Mouse (Mus musculus): Measurements from ENCODE around the gene C1qtnf9.

Gene C1qtnf9

DNA sequence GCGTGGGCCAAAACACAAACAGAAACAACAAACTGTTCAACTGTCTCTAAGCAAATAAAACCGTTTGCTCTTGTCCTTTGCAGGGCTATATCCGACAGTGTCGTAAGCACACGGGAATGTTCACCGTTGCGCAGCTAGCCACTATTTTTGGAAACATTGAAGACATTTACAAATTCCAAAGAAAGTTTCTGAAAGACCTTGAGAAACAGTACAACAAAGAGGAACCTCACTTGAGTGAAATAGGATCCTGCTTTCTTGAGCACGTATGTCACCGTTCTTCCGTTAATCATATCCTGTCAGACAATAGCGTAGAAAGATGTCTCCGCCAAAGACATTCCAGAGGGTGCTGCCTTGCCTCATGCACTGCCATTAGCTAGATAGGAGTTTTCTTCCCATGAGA is 18.1 kb upstream of the C1qtnf9 start:
- no peak for DNase-seq (ENCODE audit: low read depth, low spot score)

DNA sequence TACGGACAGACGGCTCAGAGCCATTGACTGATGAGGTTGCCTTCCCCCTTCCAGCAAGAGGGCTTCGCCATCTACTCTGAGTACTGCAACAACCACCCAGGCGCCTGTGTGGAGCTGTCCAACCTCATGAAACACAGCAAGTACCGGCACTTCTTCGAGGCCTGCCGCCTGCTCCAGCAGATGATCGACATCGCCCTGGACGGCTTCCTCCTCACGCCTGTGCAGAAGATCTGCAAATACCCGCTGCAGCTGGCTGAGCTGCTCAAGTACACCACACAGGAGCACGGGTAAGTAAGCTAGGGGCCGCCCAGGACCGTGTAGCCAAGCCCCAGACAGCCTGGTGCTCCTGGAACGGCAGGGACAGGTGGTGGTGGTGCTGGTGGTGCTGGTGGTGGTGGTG is 16.4 kb upstream of the C1qtnf9 start:
- DNase-seq (ENCODE audit: low read depth, low spot score), result no peak

DNA sequence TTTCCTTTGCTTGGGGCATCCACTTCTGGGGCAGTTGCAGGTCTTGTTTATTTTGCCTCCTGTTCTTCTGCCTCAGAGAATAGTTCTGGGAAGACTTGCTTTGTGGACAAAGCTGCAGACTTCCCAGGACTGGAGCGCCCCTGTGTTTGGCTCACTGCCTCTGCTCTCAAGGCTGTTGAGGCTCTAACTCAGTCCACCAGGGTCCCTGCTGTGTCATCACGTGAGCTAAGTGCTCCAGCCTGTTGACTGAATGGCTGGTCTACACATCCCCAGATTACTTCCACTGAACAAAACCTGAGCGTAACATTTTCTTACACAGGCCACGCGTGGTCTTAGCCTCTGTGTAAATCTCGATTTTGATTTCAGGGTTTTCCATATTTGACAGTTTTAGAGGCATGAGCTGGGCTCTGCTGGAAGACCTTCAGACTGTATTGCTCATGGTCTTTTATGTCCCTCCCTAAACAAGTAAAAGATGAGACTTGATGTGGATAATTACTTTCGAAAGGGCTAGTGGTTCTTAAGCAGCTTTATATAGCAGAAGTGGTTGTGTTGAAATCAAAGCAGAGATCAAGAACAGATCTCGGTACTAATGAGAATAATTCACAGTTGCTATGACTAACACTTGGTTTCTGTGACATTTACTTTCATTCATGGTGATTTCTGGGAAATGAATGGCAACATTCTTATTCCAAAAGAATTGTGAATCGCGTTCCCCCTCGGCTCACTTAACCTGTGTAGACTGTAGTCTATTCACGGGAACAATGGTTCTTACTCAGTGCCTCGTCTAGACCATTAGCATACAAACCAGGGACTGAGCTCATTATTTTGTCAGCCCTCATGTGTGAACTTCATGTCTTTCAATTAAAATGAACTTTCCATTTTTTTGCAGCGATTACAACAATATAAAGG is 14.8 kb upstream of the C1qtnf9 start:
- no peak for DNase-seq (ENCODE audit: low read depth, low spot score)

DNA sequence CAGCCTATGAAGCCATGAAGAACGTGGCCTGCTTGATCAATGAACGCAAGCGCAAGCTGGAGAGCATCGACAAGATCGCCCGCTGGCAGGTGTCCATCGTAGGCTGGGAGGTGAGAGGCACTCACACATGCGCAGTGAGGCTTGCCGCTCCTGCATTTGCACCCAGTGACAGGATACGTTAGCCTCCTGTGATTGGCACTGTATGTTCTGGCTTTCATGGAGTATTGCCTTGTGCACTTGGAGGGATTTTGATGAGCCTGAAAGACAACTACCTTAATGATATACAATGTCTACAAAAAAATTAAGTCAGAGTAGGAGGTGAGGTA is 14.2 kb upstream of the C1qtnf9 start:
- no peak for DNase-seq (ENCODE audit: low read depth, low spot score)

DNA sequence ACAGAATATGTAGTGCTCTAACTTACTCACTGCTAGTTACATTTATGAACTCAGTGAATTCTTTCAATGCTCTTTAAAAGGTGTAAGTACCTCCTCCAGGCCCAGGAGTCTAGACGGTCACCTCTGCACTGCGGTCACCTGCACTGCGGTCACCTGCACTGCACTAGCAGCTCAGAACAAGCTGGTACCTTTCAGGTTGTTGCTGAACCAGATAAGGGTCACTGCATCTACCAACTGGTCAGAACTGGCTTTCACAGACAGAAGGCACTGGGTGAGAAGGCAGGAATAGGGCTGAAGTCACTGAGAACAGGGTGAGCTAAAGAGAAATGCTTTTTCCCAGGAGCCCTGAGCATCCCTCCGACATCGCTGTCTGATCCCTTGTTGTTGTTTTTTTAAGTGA is 13.3 kb upstream of the C1qtnf9 start:
- DNase-seq (ENCODE audit: low read depth, low spot score), result no peak

DNA sequence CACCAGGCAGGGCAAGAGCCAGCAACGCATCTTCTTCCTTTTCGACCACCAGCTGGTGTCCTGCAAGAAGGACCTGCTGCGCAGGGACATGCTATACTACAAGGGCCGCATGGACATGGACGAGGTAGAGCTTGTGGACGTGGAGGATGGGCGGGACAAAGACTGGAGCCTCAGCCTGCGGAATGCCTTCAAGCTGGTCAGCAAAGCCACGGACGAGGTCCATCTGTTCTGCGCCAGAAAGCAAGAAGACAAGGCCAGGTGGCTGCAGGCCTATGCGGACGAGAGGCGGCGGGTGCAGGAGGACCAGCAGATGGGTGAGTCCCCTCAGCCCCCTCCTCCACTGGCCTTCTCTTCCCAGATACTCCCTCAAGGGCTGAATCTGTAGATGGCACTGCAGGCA is 11.7 kb upstream of the C1qtnf9 start:
- DNase-seq (ENCODE audit: low read depth, low spot score), result no peak

DNA sequence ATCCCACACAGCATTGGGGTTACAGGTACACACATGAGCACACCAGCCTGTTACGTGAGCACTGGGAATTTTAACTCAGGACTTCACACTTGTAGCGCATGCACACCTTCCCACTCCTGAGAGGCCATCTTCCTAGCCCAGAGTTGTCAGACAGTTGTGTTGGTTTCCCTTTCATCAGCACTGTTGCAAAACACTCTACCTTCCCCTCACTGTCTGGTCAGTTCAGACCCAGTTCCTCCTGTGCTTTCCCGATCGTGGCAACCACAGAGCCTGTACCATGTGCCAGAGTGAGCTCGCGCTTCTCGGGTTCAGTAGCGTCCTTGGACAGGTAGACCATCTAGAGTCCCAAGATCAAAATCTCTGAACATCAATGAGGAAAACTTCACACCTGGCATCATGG is 10.7 kb upstream of the C1qtnf9 start:
- no peak for DNase-seq (ENCODE audit: low read depth, low spot score)

DNA sequence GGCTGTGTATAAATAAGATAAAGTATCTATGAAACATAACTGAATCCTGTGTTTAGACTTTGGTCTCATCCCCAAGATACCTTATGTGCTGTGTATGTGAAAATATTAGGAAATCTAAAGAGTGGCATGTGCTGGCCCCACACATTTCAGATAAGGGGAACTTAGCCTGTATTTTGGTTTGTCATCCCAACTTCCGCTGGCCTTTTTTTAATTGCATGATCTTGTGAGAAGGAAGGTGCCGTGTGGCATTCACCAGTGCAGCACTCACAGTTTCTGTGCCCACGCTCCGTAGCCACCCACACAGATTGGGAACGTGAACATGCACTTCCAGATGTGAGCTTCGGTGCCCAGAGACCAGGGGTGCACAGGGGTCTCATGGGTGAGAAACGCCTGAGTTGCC is 10.2 kb upstream of the C1qtnf9 start:
- DNase-seq (ENCODE audit: low read depth, low spot score), result no peak

DNA sequence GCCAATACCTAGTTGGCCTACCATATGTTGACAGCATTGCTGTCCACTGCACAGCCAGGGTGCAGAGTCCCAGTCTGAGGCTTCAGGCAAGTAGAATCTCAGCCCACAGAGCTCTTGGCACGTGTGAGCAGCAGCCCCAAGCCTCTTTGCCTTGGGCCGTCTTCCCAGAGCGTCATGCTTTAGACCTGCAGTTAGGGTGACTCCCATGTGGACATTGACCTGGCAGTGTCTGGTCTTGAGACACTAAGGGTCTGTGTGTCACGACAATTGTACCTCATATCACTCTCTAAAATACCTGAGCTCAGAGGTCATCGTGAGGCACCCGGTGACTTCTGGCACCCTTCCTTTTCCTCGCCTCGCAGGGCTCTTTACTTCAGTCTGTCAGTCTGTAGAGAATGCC is 8.8 kb upstream of the C1qtnf9 start:
- DNase-seq (ENCODE audit: low read depth, low spot score), result no peak

DNA sequence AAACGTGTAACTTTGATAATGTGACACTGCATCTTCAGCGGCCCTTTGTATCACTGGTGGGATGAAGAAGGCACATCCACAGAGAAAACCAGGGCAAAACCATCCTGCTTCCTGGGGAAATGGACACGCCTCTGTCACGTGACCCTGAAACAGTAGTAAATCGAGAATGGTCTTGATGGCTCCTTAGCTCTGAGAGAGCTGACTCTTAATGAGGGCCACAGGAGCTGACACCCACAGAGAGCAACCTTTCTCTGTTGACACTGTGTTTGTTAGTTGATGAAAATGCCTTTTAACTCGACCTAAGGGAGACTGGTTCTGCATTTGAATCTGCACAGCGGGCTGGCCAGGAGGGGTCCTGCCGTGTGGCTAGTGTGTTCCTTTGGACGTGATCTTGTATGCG is 6.1 kb upstream of the C1qtnf9 start:
- no peak for DNase-seq (ENCODE audit: low read depth, low spot score)

DNA sequence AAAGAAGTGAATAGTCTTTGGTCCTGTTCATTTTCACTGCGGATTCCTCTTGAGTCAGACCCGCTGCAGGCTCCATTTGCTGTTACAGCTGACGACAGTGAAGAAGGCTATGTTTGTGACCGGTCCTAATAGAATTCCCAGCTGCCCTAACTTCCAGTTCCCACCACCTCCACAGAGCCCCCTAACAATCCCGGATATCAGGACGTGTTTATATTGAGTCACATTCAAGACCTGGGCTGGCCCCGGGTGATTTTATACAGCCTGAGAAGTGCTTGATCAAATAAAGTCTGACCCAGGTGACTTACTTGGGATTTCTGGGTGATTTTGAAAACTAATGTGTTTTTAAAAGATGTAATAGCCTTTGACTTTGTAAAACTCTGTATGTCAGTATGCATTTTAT is 5.2 kb upstream of the C1qtnf9 start:
- DNase-seq (ENCODE audit: low read depth, low spot score), result no peak

DNA sequence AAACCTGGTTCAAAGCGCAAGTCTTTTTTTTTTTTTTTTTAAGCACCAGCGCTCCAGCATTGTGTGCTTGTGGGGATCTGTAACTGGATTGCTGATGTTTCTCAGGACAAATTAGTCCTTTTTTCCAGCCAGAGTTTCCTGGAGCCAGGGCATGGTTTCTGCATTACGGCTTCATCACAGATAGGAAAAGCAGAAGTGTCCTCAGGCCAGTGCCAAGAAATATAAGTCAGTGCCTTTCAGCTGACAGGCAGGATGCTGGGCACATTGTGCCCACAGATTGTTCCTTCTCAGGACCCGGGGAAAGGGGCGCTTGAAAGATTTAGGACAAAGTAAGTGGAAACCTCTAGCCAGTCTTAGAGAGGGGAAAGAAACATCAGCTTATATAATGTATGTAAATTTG is 4.2 kb upstream of the C1qtnf9 start:
- no peak for DNase-seq (ENCODE audit: low read depth, low spot score)

DNA sequence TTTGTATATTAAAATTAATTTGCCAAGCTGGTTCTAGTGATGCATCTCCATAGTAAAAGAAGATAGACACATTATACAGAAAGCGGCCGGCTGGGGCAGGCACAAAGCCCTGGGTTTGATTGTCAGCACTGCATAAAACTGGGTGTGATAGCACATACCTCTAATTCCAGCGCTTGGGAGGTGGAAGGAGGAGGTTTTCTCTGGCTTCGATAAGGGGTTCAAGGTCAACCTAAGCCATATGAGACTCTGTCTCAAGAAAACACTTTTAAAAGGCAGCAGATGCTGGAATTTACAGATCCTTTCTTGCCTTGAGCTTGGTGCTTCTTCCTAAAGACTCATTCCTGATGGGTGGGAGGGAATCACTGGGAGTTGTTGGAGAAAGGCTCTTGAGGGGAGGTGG is 3.4 kb upstream of the C1qtnf9 start:
- DNase-seq (ENCODE audit: low read depth, low spot score), result no peak

DNA sequence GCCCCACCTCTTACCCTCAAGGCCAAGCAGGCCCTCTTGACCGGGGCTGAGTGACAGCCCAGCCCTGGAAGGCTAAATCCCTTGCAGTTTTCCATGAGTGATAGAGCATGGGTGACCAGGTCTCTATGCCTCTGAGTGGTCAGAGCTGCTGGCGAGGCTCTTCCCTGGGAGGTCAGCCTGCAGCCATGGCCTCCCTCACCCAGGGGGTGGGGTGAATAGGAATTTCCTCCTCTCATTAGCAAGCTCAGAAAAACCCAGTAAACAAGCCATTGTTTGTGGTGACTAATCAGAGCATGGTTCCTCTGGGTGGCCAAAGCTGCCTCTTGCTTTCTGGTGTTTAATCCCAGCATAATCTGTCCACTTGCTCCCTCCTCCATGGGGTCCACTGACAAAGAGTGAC is 2.9 kb upstream of the C1qtnf9 start:
- no peak for DNase-seq (ENCODE audit: low read depth, low spot score)

DNA sequence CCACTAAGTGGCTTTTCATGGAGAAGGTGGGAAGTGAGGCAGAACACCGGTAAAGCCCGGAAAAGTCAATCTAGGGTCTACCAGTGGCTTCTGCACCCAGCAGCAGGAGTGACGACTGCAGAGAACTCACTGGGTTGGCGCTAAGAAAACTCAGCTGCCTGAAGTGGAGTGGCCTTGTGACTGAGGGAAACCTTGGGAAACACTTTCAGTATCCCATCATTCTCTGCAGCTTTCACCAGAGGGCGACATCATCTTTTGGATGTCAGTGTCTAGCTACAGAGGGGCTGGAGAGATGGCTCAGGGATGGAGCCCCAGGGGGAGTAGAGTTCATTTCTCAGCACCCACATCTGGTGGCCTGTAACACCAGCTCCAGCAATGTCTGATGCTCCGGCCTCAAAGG is 1.4 kb downstream of the C1qtnf9 start:
- no peak for DNase-seq (ENCODE audit: low read depth, low spot score)

DNA sequence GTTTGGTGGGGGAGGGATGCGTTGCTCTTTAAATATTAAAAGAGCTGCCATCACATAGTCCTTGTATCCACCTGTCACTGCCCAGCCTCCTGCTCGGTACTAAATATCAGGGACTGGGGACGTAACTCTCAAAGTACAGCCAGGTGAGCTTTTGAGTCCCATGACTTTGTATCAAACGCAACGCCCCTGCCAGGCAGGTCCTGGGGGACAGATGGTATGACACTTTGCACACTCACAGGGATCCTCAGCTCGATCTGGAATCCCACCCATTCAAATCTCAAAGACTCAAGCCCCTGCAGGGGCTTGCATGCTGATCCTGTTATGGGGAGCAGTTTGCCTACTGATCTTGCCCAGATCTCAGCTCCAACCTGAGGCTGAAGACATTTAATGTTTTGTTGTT is 2.7 kb downstream of the C1qtnf9 start:
- DNase-seq (ENCODE audit: low read depth, low spot score), result no peak

DNA sequence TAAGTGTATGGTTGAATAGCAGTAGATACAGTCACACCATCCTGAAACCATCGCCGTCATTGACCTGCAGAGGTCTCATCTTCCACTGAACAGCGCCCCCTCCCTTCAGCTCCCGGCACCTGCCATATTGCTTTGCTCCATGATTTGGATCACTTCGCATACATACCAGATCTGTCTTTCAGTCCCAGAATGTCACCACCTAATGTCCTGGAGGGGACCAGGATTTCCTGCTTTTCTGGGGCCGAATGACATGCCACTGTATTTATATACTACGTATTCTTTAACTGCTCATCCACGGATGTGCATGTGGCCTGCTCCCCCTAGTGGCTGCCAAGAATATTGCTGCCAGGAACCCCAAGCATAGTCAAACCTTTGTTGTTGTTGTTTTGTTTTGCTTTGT is 3.1 kb downstream of the C1qtnf9 start:
- DNase-seq (ENCODE audit: low read depth, low spot score), result peak; percentile 54

DNA sequence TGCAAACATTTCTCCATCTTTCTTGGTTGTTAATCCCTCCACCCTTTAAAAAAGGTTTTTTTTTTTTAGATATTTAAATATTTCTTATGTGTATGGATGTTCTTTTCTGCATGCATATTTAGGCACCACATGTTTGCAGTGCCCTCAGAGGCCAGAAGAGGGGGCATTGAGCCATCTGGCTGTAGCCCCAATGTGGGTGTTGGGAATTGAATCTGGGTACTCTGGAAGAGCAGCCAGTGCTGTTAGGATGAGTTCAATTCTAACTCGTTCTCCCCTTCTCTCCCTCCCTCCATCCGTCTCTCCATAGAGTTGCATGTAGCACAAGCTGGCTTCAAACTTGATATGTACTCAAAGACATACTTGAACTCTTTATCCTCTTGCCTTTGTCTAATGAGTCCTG is 5.5 kb downstream of the C1qtnf9 start:
- no peak for DNase-seq (ENCODE audit: low read depth, low spot score)

DNA sequence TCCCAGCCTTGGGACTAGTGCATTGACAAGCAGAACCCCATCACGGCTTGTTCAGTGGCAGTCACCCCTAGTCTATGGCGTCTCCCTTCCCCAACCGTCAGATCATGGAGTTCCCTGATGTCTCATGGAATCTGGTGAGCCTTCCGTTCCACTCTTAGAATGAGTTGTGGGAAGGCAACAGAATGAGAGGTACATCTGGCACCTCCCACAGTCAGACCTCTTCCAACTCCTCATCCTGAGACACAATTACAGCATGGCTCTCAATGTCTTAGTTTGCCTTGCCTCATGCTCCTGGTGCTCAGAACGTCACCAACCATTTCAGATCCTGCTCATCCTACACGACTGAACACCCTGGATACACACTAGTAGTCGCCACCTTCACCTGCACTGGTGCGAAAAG is 8.6 kb downstream of the C1qtnf9 start:
- DNase-seq (ENCODE audit: low read depth, low spot score), result no peak

DNA sequence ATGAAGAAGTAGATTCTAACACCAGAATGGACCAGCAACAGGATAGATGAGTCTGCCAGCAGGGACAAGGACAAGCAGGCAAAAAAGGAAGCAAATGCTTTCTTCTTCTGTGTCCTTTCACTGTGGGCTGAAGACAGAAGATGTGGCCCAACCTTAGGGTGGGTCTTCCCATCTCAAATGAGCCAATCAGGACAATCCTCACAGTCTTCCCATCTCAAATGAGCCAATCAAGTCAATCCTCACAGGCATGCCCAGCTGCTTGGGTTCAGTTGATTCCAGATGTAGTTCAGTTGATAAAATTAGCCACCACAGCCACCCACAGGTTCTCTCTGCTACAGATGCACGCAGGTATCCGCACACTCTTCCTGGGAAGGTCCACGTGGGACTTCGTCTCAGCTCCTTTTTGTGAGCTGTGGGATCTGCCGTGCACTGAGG is 9.6 kb downstream of the C1qtnf9 start:
- no peak for DNase-seq (ENCODE audit: low read depth, low spot score)

DNA sequence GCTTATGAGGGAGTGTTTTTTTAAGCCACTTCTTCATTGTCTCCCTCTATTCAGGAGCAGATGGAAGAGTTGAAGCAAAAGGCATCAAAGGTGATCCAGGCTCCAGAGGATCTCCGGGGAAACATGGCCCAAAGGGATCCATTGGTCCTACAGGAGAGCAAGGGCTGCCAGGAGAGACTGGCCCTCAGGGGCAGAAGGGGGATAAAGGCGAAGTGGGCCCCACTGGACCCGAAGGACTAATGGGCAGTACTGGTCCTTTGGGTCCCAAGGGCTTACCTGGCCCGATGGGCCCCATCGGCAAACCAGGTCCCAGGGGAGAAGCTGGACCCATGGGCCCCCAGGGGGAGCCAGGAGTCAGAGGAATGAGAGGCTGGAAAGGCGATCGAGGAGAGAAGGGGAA is 11.3 kb downstream of the C1qtnf9 start:
- DNase-seq (ENCODE audit: low read depth, low spot score), result no peak

DNA sequence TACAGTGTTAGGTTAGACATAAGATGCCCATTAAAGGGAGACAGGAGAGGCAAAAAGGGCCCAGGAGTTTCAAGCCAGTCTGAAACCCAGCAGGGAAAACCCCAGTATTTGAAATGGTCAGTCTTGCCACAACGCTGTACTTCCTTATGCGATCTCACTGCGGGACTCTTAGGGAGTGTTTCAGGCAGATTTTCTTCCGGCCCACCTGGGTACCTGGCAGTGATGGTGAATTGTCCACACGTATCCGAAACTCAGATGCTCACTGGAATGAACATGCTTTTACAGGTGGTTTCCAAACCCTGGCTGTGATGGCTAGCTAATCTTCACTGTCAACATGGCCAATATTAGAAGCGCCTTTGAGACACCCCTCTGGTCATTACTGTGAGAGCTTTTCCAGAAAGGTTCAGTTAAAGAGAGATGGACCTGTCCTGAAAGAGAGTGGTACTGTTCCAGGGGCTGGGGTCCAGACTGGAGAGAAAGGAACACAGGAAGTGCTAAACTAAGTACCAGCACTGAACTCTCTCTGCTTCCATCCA is 14.3 kb downstream of the C1qtnf9 start:
- no peak for DNase-seq (ENCODE audit: low read depth, low spot score)

DNA sequence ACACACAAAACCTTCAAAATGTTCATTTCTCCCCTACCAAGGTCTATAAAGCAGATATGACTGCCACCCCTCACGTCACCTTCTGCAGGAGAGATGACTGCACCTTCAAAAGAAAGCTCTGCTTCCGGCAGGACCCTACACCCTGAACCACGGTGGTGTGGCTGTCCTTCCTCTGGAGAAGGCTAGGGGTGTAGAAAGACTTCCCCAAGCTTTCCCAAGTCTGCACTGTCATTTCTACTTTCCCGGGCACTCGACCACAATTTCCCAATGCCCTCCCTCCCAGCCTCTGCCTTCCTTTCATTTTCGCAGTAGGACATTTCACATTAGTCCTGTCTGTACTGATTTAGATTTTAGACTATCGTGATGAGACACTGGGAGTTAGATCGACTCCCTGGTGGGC is 15.3 kb downstream of the C1qtnf9 start:
- DNase-seq (ENCODE audit: low read depth, low spot score), result no peak

Measured in embryo, embryonic 11.5 days (tissue).